Mouse (Mus musculus) ES-E14 (cell line): ENCODE results near the gene Ppp4r2.

Source experiments
- CHD2 ChIP-seq: IDR thresholded peaks from 2 replicates; pipeline ENCODE4 v1.6.1; 2014; ENCODE audit warnings: mild to moderate bottlenecking, low read depth, low read length, inconsistent platforms
- HCFC1 ChIP-seq: IDR thresholded peaks from 2 replicates; pipeline ENCODE4 v1.6.1; 2012; ENCODE audit warnings: low read length, inconsistent platforms, borderline replicate concordance; ENCODE audit not compliant: insufficient read depth
- MAFK ChIP-seq: IDR thresholded peaks from 2 replicates; pipeline ENCODE4 v1.6.1; 2014; ENCODE audit warnings: mild to moderate bottlenecking, low read depth, low read length, inconsistent platforms; ENCODE audit not compliant: insufficient read depth

DNA sequence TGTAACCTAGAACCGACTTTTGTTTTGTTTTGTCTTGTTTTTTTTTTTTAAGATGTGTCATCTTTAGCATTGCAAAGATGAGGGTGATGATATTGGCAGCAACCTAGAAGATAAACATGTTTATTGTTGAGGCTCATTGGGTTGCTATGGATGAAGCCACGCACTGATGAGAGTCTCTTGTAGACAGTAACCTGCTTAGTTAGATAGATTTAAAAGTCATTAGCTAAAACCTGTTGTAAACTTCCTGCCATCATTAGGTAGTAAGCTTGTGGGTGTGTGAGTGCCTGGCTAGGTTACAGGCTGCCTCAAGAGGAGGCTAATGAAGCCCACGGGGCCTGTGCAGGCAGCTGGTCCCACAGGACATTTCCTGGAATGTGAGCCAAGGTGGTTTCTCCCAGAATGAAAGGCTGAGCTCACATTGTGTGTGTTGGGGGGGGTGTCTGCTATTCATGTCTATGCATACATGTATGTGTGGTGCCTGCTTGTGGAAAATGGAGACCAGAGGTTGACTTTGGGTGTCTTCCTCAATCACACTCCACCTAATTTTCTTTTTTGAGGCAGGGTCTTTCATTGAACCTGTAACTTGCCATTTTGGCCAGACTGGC is 41.3 kb upstream of the Ppp4r2 start:
- TF ChIP-seq MAFK (no peak), HCFC1 (no peak), CHD2 (no peak)
